Mouse (Mus musculus) heart, adult 2 months (tissue): ENCODE measurements around the gene Lrrc36. TPM values are rescaled to one million over a fixed set of nuclear protein-coding genes. Genes with fewer than 3 reads are reported as not detected.

Experiments used
- DNase-seq, 2 experiments: peaks; one replicate each; pipeline ENCODE4 v3.0.0; 2021
- H3K27ac ChIP-seq: fragments of 200-600 bp; 2 replicates; pipeline ENCODE4 v1.8.1; 2022
- H3K27me3 ChIP-seq: fragments of 200-500 bp; 2 replicates; pipeline ENCODE4 v1.6.1; 2012; ENCODE audit warnings: mild to moderate bottlenecking, low read length, inconsistent platforms, mixed read lengths; ENCODE audit not compliant: control insufficient read depth, insufficient read depth
- H3K36me3 ChIP-seq: fragments of 200-500 bp; 2 replicates; pipeline ENCODE4 v1.6.1; 2012; ENCODE audit warnings: low read length, inconsistent platforms; ENCODE audit not compliant: control insufficient read depth, insufficient read depth
- H3K4me1 ChIP-seq: fragments of 200-500 bp; 2 replicates; pipeline ENCODE4 v1.6.1; 2011; ENCODE audit warnings: low read length; ENCODE audit not compliant: control insufficient read depth, insufficient read depth
- H3K4me3 ChIP-seq: fragments of 200-600 bp; 2 replicates; pipeline ENCODE4 v1.8.1; 2022
- H3K79me2 ChIP-seq: fragments of 200-500 bp; replicated peaks from 2 replicates; pipeline ENCODE4 v1.6.1; 2012; ENCODE audit warnings: mild to moderate bottlenecking, inconsistent platforms, low read length, moderate library complexity, mixed read lengths; ENCODE audit not compliant: control insufficient read depth, insufficient read depth
- H3K9ac ChIP-seq: fragments of 200-500 bp; 2 replicates; pipeline ENCODE4 v1.6.1; 2012; ENCODE audit warnings: low read depth, mild to moderate bottlenecking, control low read depth, inconsistent platforms, low read length, mixed read lengths
- CTCF ChIP-seq: fragments of 200-600 bp; IDR thresholded peaks from 2 replicates; pipeline ENCODE4 v1.8.1; 2022; ENCODE audit warnings: antibody characterized with exemption, mild to moderate bottlenecking, moderate library complexity
- EP300 ChIP-seq: fragments of 200-500 bp; IDR thresholded peaks from 2 replicates; pipeline ENCODE4 v1.6.1; 2011; ENCODE audit warnings: low read depth, low read length, control low read depth; ENCODE audit not compliant: insufficient read depth
- POLR2A ChIP-seq: fragments of 200-500 bp; IDR thresholded peaks from 2 replicates; pipeline ENCODE4 v1.6.1; 2011; ENCODE audit warnings: mild to moderate bottlenecking, low read depth, low read length, control low read depth; ENCODE audit not compliant: insufficient read depth
- WGBS: fragments of 180-500 bp; shearing (Covaris S2); methylation state at CpG from one replicate; pipeline ENCODE4 v1.1.7; 2018; 5-methylcytosine and 5-hydroxymethylcytosine counted together
- intact Hi-C: fragments of 180-260 bp; cut with DNase I; formaldehyde crosslinking; loops from one replicate; pipeline ENCODE4 v1.15.1; 2025
- polyA plus RNA-seq: library from polyadenylated mRNA; depleted of rRNA; stranded (reverse); fragments of >200 nt; gene quantifications from 2 replicates; pipeline ENCODE4 v1.2.3, GENCODE M21; 2012
- total RNA-seq, 2 experiments: library from RNA; stranded (reverse); gene quantifications; 2 replicates each; pipeline ENCODE4 v1.2.3; 2021

The Lrrc36 gene
- total and polyA plus RNA-seq, 3 experiments, result 0.45 to 0.94 (median 0.47) TPM

DNA sequence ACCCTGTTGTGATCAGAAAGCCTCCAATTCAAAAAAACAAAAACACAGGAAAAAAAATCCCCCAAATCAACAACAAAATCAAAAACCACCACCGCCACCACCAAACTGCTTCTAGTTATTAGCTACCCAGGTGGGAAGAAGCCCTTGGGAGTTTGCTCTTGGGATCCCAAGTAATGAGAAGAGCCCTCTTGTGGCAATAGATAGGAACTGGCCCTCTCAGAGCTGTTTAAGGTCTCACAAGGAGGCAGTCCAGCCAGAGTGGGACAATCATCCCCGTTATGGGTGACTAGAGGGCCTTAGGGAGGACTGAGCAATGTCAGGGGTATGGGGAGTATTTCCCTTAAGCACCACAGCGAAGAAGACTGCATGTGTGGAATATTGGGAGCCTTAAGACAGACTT, 15.6 kb upstream of the Lrrc36 start:
- TF ChIP-seq CTCF (peak; percentile 94), POLR2A (no peak)
- Histone ChIP-seq H3K79me2 (no peaks in the 10 kb centered on the region), H3K27ac (no peak overlapping the region), H3K4me1 (no peaks in the 10 kb centered on the region; the same call in 1 of the 2 replicates), H3K36me3 (no peaks in the 10 kb centered on the region), H3K9ac (no peak overlapping the region), H3K4me3 (no peak overlapping the region), H3K27me3 (no peaks in the 10 kb centered on the region)
- DNase-seq, result peak; percentile 33 to 41
- intact Hi-C loops, result loop anchor here (1.0 to 5.0 kb wide), 2 partner anchors 38 to 155 kb away; no protein-coding TSS in a partner anchor
- whole genome bisulfite sequencing, result 28% methylated on average over 3 of the region's 3 CpGs

DNA sequence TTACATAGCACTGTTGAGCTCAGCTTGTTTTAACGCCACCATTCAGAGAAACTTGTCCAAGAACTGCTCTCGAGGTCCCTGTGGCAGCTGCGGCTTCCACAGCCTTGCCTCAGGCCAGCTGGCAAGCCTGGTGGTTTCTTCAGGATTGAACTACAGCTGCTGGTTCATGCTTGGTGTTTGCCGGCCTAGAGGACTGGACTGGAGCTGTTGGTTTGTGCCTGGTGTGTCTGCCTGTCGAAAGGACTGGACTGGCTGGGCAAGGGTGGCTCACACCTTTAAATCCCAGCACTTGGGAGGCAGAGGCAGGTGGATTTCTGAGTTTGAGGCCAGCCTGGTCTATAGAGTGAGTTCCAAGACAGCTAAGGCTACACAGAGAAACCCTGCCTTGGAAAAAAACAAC, 13.4 kb upstream of the Lrrc36 start:
- peak in 1 of 2 experiments; percentile 11 for DNase-seq
- intact Hi-C loops, result no loop called here
- H3K27me3 ChIP-seq, result no peaks in the 10 kb centered on the region

DNA sequence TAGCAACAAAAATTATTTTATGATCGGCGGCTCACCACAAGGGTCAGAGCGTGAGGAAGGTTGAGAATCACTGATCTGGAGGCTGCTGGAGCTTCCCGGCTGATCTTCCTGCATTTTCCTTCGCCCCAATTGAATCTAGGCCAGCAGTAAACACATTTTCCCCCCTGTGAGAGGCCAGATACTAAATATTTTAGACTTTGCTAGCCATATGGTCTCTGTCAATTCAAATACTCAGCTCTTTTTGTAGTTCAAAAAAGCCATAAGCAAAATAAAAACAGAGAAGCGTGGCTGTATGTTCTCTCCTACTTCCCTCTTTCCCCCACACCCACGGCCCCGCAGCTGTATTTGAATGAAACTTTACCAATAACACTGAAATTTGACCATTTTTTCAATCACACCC, 9.9 kb upstream of the Lrrc36 start:
- no peaks in the 10 kb centered on the region for H3K79me2 ChIP-seq
- H3K4me3 ChIP-seq, result no peak overlapping the region
- DNase-seq, result no peak
- no peak overlapping the region for H3K27ac ChIP-seq
- H3K27me3 ChIP-seq, result no peaks in the 10 kb centered on the region
- H3K9ac ChIP-seq, result no peak overlapping the region
- no peak for TF ChIP-seq CTCF
- H3K4me1 ChIP-seq, result no peaks in the 10 kb centered on the region
- 81% methylated on average over 8 of the region's 8 CpGs for WGBS
- H3K36me3 ChIP-seq, result no peaks in the 10 kb centered on the region
- intact Hi-C loops, result no loop called here

More for the DNA sequence above, 13.4 kb upstream of the Lrrc36 start:
- TF ChIP-seq EP300, result no peak
- TF ChIP-seq POLR2A, result no peak
- TF ChIP-seq CTCF, result no peak
- Histone ChIP-seq H3K4me1 (no peaks in the 10 kb centered on the region), H3K4me3 (no peak overlapping the region), H3K9ac (no peak overlapping the region), H3K27ac (no peak overlapping the region), H3K36me3 (no peaks in the 10 kb centered on the region), H3K79me2 (no peaks in the 10 kb centered on the region)
- WGBS, result 85% methylated on average over 5 of the region's 5 CpGs

DNA sequence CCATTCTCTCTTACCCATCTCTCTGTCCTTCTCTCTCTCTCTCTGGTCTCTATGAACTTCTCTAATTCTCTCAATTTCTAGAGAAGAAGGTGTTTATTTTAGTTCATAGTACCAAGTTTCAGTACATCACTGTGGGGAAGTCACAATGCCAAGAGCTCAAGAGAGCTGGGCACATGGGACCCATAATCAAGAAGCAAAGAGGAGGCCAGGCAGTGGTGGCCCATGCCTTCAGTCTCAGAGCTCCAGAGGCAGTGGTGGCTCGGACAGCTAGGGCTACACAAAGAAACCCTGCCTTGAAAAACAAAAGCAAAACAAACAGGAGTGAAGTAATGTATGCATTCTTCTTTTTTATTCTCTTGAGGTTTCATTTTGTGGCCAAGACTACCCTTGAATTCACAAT, 8.9 kb upstream of the Lrrc36 start:
- intact Hi-C loops, result no loop called here
- no peaks in the 10 kb centered on the region for H3K27me3 ChIP-seq
- DNase-seq, result no peak
- no peak overlapping the region for H3K9ac ChIP-seq
- no peak overlapping the region for H3K27ac ChIP-seq
- H3K4me1 ChIP-seq, result no peaks in the 10 kb centered on the region
- WGBS, result 69% methylated on average over 1 of the region's 1 CpGs
- no peaks in the 10 kb centered on the region for H3K79me2 ChIP-seq
- no peak overlapping the region for H3K4me3 ChIP-seq
- TF ChIP-seq EP300 (no peak), POLR2A (no peak), CTCF (no peak)
- no peaks in the 10 kb centered on the region for H3K36me3 ChIP-seq

DNA sequence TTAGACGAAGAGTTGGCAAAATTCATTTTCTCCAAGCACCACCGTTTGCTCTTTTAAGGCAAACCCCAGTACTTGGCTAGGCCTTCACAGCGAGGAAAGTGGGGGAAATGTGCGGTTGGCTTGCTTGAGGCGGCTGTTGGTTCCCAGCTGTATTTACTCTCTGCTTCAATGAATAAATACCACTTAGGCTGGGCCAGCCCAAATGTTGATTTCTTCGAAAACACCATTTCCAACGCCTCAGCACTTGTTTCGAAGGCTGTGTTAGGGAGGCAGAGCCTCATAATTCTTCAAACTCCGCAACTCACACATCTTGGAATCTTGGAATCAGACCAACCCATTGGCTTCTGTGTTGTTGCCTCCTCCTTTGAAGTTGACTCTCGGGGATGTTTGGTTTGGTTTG, 7.0 kb upstream of the Lrrc36 start:
- Histone ChIP-seq H3K4me1 (no peaks in the 10 kb centered on the region), H3K4me3 (no peak overlapping the region), H3K9ac (no peak overlapping the region), H3K79me2 (no peaks in the 10 kb centered on the region), H3K36me3 (no peaks in the 10 kb centered on the region), H3K27ac (no peak overlapping the region), H3K27me3 (no peaks in the 10 kb centered on the region)
- intact Hi-C loops, result no loop called here
- TF ChIP-seq EP300 (no peak), POLR2A (no peak), CTCF (no peak)
- DNase-seq, result peak in 1 of 2 experiments; percentile 9
- WGBS, result 75% methylated on average over 10 of the region's 10 CpGs

DNA sequence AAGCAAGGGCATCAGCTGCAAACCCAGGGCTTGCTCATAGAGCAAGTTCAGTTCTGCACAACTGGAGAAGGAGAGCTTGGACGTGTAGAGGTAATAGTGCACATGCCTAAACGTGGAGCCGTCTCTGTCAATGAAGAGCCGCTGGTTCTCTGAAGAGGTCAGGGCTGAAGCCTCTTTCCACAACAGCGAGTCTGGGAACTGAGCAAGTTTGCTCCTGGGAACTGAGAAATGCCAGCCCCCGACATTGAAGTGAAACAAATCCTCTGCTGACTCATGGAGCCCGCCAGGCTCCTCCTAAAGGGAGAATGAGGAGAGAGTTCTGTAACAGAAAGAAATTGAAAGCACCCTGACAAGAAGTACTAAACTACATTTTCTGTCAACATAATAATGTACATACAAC, 5.0 kb upstream of the Lrrc36 start:
- DNase-seq, result peak in 1 of 2 experiments; percentile 12
- no peak overlapping the region for H3K9ac ChIP-seq
- H3K4me1 ChIP-seq, result no peaks in the 10 kb centered on the region
- H3K4me3 ChIP-seq, result no peak overlapping the region
- TF ChIP-seq EP300 (no peak), CTCF (no peak), POLR2A (no peak)
- no peaks in the 10 kb centered on the region for H3K36me3 ChIP-seq
- H3K79me2 ChIP-seq, result no peaks in the 10 kb centered on the region
- no peaks in the 10 kb centered on the region for H3K27me3 ChIP-seq
- 67% methylated on average over 7 of the region's 7 CpGs for WGBS
- intact Hi-C loops, result no loop called here
- H3K27ac ChIP-seq, result no peak overlapping the region
